Mouse (Mus musculus): ENCODE results near the gene Fars2.

GRCm38 (mm10) chr13:36152728-36153498 is 35.7 kb downstream of the Fars2 start:
- TF ChIP-seq CTCF (IDR thresholded peaks at IDR 0.05; ENCODE audit: borderline replicate concordance, insufficient read depth, low read depth, low read length) (no peak), POLR2A (IDR thresholded peaks at IDR 0.05; ENCODE audit: borderline replicate concordance, insufficient read depth, low read length) (no peak)
